Mouse (Mus musculus) embryonic fibroblast, embryonic 13.5 days (primary cell): ENCODE measurements around the gene Muc13.

Experiments
- CTCF ChIP-seq: IDR thresholded peaks from 2 replicates; pipeline ENCODE4 v1.5.1; 2011; ENCODE audit warnings: mild to moderate bottlenecking, control low read depth, low read length, moderate library complexity, borderline replicate concordance; ENCODE audit not compliant: insufficient read depth
- POLR2A ChIP-seq: IDR thresholded peaks from 2 replicates; pipeline ENCODE4 v1.6.1; 2011; ENCODE audit warnings: low read depth, mild to moderate bottlenecking, control low read depth, low read length, moderate library complexity

- no peak for TF ChIP-seq POLR2A
- no peak for TF ChIP-seq CTCF
Measured at GRCm38 (mm10) chr16:33746074-33746676, 47.7 kb upstream of the Muc13 start.
